25 mouse cellular contexts compared by ENCODE assay signal in genomic region chr1:143962301-143962700, GRCm38 (mm10).
"Had no signal": no experiment of that assay in that cellular context is flagged by ENCODE, and none has a peak within 500 bp of the region (broad histone marks: within the 10 kb centered on the region; RNA-seq: fewer than 3 reads in every experiment).

No protein-coding gene starts in this region.

- H3K36me3 ChIP-seq: heart, embryonic 13.5 days; heart, embryonic 15.5 days; hindbrain, embryonic 13.5 days; hindbrain, embryonic 15.5 days; limb, embryonic 10.5 days; limb, embryonic 12.5 days had no signal

- H3K9me3 ChIP-seq: heart, embryonic 13.5 days; heart, embryonic 15.5 days; hindbrain, embryonic 13.5 days; hindbrain, embryonic 15.5 days; limb, embryonic 10.5 days; limb, embryonic 12.5 days had no signal

- H3K4me1 ChIP-seq: heart, embryonic 13.5 days; heart, embryonic 15.5 days; hindbrain, embryonic 13.5 days; hindbrain, embryonic 15.5 days; limb, embryonic 12.5 days had no signal

- DNase-seq: gastrocnemius, postnatal 14 days; gastrocnemius, postnatal 36 days; heart, adult 11 months; heart, postnatal 14 days; heart, postnatal 36 days; kidney, adult 11 months; kidney, adult 2 months; kidney, adult 9 months; kidney, postnatal 10 days; kidney, postnatal 25 days; kidney, postnatal 4 days; liver had no signal

- H3K9ac ChIP-seq: heart, embryonic 13.5 days; heart, embryonic 15.5 days; hindbrain, embryonic 13.5 days; hindbrain, embryonic 15.5 days; limb, embryonic 12.5 days; liver, embryonic 14.5 days had no signal

- H3K27ac ChIP-seq: heart, embryonic 13.5 days; heart, embryonic 15.5 days; hindbrain, embryonic 13.5 days; hindbrain, embryonic 15.5 days; hindbrain, postnatal 0 days; layer of hippocampus, adult 2 months; left cerebral cortex, adult 2 months; limb, embryonic 10.5 days; limb, embryonic 12.5 days; liver, embryonic 14.5 days had no signal

- H3K4me2 ChIP-seq: heart, embryonic 11.5 days; heart, embryonic 13.5 days; heart, embryonic 15.5 days; hindbrain, embryonic 13.5 days; hindbrain, embryonic 15.5 days; limb, embryonic 12.5 days; liver, embryonic 11.5 days had no signal

- H3K27me3 ChIP-seq: heart, embryonic 13.5 days; heart, embryonic 15.5 days; hindbrain, embryonic 13.5 days; hindbrain, embryonic 15.5 days; limb, embryonic 12.5 days had no signal

- ATAC-seq: hindbrain, postnatal 0 days; intestine, embryonic 16.5 days had no signal

- H3K4me3 ChIP-seq: heart, embryonic 13.5 days; heart, embryonic 15.5 days; hindbrain, embryonic 13.5 days; hindbrain, embryonic 15.5 days; layer of hippocampus, adult 2 months; left cerebral cortex, adult 2 months; limb, embryonic 10.5 days; limb, embryonic 12.5 days had no signal
